Mouse (Mus musculus) adrenal gland, postnatal 36 days (tissue): Measurements from ENCODE around the gene Gm7978. TPM values are rescaled to one million over a fixed set of nuclear protein-coding genes. Genes with fewer than 3 reads are reported as not detected.
"Not testable (repeated sequence)": the region's sequence is repeated elsewhere in the genome, so short reads cannot be mapped to it uniquely, and the experiment has no call there.

Experiments
- DNase-seq, 2 experiments: peaks; one replicate each; pipeline ENCODE4 v3.0.0; 2021; ENCODE audit warnings: mixed read lengths in 1 of 2
- long read RNA-seq, 2 experiments: library from polyadenylated mRNA; stranded (forward); transcript quantifications; one replicate each; pipeline ENCODE4 v2.0.0; 2021; ENCODE audit warnings: borderline sequencing depth in 2 of 2
- total RNA-seq, 2 experiments: library from RNA; stranded (reverse); gene quantifications; 2 replicates each; pipeline ENCODE4 v1.2.3; 2021

The Gm7978 gene
- total RNA-seq = not detected
- long read RNA-seq, experiment 1 = 0 reads
- long read RNA-seq, experiment 2 = 0 reads

DNA sequence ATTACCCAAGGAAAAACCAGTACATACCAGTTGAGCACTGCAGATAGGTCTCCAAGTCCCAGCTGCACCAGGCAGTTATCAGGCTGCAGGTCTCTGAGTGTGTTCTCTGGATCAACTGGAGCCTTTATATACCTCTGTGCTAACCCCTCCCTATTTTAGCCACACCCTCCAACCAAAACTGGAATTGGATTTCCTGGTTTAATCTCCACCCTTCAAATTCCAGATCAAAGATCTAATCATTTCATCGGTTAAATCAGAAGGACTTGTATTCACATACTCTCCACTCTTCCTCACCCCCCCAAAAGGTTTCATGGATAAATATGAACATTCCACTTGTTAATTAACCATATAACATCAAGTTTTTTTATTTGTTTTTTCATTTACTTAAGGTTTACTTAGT lies at the start of gene Gm7978:
Gm7978 (minus strand) TSS at position 101 of the 400 bp plus-strand sequence.
- not testable (repeated sequence) for DNase-seq

DNA sequence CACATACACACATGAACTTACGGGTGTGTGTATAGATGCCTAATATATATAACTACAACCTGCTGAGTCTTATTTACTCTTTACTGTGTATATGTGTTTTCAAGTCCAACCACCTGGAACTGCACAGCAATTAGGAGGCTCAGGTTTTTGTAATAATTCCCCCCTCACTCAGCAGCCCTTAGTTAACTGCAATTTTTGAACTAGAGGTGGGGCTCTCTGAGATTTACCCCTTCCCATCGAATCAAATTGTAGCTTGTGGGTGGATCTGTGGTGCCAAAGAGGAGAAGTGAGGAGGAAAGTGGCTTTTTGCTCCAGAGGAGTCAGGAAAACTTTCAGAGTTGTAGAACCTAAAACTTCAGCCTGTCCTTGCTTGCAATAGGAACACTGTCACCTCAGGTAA lies 39.7 kb upstream of the Gm7978 start, which contains the start of gene E330014E10Rik:
E330014E10Rik (plus strand) TSS at position 301 of the 400 bp plus-strand sequence.
- DNase-seq = not testable (repeated sequence)

DNA sequence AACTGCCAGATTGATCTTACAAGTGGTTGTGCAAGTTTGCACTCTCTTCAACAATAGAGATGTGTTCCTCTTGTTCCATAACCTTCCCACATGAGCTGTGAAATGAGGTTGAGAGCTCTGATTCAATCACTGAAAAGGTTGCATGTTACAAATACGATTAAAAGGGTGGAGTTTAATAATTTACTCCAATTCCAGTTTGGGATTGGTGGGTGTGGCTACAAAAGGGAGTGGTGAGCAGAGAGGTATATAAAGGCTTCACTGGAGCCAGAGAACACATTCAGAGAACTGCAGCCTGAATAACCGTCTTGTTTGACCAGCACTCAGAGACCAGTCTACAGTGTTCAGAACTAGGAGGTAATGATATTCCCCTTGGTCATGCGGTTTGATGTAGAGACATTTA lies 5.7 kb upstream of the Gm7978 start, which contains the start of gene Gm7982:
Gm7982 (plus strand) TSS at position 301 of the 400 bp plus-strand sequence.
- not testable (repeated sequence) for DNase-seq

Other genes starting within 250 kb of the Gm7978 start
- gene Gm3286, start 225.4 kb downstream of the Gm7978 start, total RNA-seq = not detected
- gene Gm7971, start 141.3 kb downstream of the Gm7978 start, total RNA-seq = not detected
- gene Gm7982, start 5.8 kb upstream of the Gm7978 start, total RNA-seq = not detected
- gene E330014E10Rik, start 39.8 kb upstream of the Gm7978 start, total RNA-seq = not detected
- gene Cxcl13, start 220.8 kb upstream of the Gm7978 start, total RNA-seq = 1 to 10 TPM in 1 of 2 experiments, under 1 TPM in 1; 0.99 to 1.2 TPM